Mouse (Mus musculus): ENCODE results near the gene Ccdc9b. TPM values are rescaled to one million over a fixed set of nuclear protein-coding genes. Genes with fewer than 3 reads are reported as not detected.

The Ccdc9b gene
- polyA plus RNA-seq, 1 experiment: 0.80 TPM

DNA sequence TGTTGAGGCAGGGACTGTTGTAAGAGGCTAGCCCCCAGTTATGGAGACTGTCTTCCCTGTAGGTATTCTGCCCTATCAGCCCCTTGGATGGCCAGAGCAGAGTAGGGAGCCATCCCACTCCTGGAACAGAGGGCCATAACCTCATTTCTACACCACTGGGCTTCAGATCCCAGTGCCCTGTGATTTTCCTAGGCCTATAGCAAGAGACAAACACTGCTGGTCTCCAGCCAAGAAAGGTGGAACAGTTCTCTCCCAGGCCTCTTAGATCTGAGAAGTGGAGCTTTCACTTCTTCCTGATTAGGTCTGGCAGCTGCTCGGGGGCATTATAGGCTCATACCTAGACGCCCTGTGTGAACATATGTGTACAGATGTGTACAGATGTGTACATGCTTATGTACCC is 13.8 kb upstream of the Ccdc9b start:
- Histone ChIP-seq H3K36me3 (ENCODE audit: control insufficient read depth, insufficient read depth, low read length) (no peaks in the 10 kb centered on the region), H3K4me3 (ENCODE audit: control insufficient read depth, low read depth, low read length) (no peak overlapping the region), H3K4me1 (ENCODE audit: control insufficient read depth, insufficient read depth, low read length) (peaks cover 12% of the 10 kb centered on the region), H3K27me3 (ENCODE audit: control insufficient read depth, insufficient read depth, low read length) (no peaks in the 10 kb centered on the region), H3K27ac (ENCODE audit: control insufficient read depth, insufficient read depth, low read depth, low read length) (no peak overlapping the region)
- TF ChIP-seq CTCF (IDR thresholded peaks at IDR 0.05; ENCODE audit: control insufficient read depth, insufficient read depth, insufficient replicate concordance, low read depth, low read length): no peak
- no peak for TF ChIP-seq POLR2A (IDR thresholded peaks at IDR 0.05; ENCODE audit: control insufficient read depth, low read depth, low read length)

DNA sequence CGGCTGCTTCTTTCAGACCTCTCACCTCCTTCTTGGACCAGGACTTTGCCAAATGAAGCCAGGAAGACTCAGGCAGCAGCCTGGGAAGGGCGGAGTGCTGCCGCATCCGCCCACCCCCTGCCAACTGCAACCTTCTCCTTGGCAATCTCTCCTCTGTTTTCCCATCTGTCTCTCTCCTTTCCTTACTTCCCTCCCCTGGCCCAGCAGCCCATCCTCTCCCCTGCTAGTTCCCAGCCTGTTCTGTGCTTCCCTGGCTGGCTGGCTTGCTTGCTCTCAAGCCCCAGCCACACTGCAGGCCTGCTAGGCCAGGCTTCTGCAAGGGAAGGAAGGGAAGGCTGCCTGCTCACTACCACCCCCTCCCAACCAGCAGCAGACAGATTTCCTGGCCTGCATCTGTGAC is 13.4 kb upstream of the Ccdc9b start:
- no peak for TF ChIP-seq POLR2A (IDR thresholded peaks at IDR 0.05; ENCODE audit: control insufficient read depth, low read depth, low read length)
- no peak for TF ChIP-seq CTCF (IDR thresholded peaks at IDR 0.05; ENCODE audit: control insufficient read depth, insufficient read depth, insufficient replicate concordance, low read depth, low read length)
- Histone ChIP-seq H3K36me3 (ENCODE audit: control insufficient read depth, insufficient read depth, low read length) (no peaks in the 10 kb centered on the region), H3K4me3 (ENCODE audit: control insufficient read depth, low read depth, low read length) (no peak overlapping the region), H3K27me3 (ENCODE audit: control insufficient read depth, insufficient read depth, low read length) (no peaks in the 10 kb centered on the region), H3K27ac (ENCODE audit: control insufficient read depth, insufficient read depth, low read depth, low read length) (no peak overlapping the region), H3K4me1 (ENCODE audit: control insufficient read depth, insufficient read depth, low read length) (peaks cover 12% of the 10 kb centered on the region)

- H3K36me3 ChIP-seq (ENCODE audit: control insufficient read depth, insufficient read depth, low read length): no peaks in the 10 kb centered on the region
- peaks cover 12% of the 10 kb centered on the region for H3K4me1 ChIP-seq (ENCODE audit: control insufficient read depth, insufficient read depth, low read length)
- H3K27me3 ChIP-seq (ENCODE audit: control insufficient read depth, insufficient read depth, low read length): no peaks in the 10 kb centered on the region
- H3K4me3 ChIP-seq (ENCODE audit: control insufficient read depth, low read depth, low read length): no peak overlapping the region
- TF ChIP-seq CTCF (IDR thresholded peaks at IDR 0.05; ENCODE audit: control insufficient read depth, insufficient read depth, insufficient replicate concordance, low read depth, low read length): no peak
- TF ChIP-seq POLR2A (IDR thresholded peaks at IDR 0.05; ENCODE audit: control insufficient read depth, low read depth, low read length): no peak
- H3K27ac ChIP-seq (ENCODE audit: control insufficient read depth, insufficient read depth, low read depth, low read length): no peak overlapping the region
Observed at GRCm38 (mm10) chr2:118775396-118775795, 12.9 kb upstream of the Ccdc9b start.

GRCm38 (mm10) chr2:118774536-118774935 is 12.1 kb upstream of the Ccdc9b start:
- TF ChIP-seq CTCF (IDR thresholded peaks at IDR 0.05; ENCODE audit: control insufficient read depth, insufficient read depth, insufficient replicate concordance, low read depth, low read length) (no peak), POLR2A (IDR thresholded peaks at IDR 0.05; ENCODE audit: control insufficient read depth, low read depth, low read length) (no peak)
- Histone ChIP-seq H3K4me3 (ENCODE audit: control insufficient read depth, low read depth, low read length) (no peak overlapping the region), H3K36me3 (ENCODE audit: control insufficient read depth, insufficient read depth, low read length) (no peaks in the 10 kb centered on the region), H3K27me3 (ENCODE audit: control insufficient read depth, insufficient read depth, low read length) (no peaks in the 10 kb centered on the region), H3K27ac (ENCODE audit: control insufficient read depth, insufficient read depth, low read depth, low read length) (no peak overlapping the region), H3K4me1 (ENCODE audit: control insufficient read depth, insufficient read depth, low read length) (peaks cover 6% of the 10 kb centered on the region)

- Histone ChIP-seq H3K27me3 (ENCODE audit: control insufficient read depth, insufficient read depth, low read length) (no peaks in the 10 kb centered on the region), H3K36me3 (ENCODE audit: control insufficient read depth, insufficient read depth, low read length) (no peaks in the 10 kb centered on the region), H3K27ac (ENCODE audit: control insufficient read depth, insufficient read depth, low read depth, low read length) (no peak within 1 kb of the TSS), H3K4me1 (ENCODE audit: control insufficient read depth, insufficient read depth, low read length) (no peaks in the 10 kb centered on the region), H3K4me3 (ENCODE audit: control insufficient read depth, low read depth, low read length) (no peak within 1 kb of the TSS)
- no peak for TF ChIP-seq POLR2A (IDR thresholded peaks at IDR 0.05; ENCODE audit: control insufficient read depth, low read depth, low read length)
- TF ChIP-seq CTCF (IDR thresholded peaks at IDR 0.05; ENCODE audit: control insufficient read depth, insufficient read depth, insufficient replicate concordance, low read depth, low read length): no peak
Observed at GRCm38 (mm10) chr2:118772158-118772874, 9.9 kb upstream of the Ccdc9b start, which contains the start of gene Phgr1. Phgr1 (plus strand) TSS chr2:118772769.

DNA sequence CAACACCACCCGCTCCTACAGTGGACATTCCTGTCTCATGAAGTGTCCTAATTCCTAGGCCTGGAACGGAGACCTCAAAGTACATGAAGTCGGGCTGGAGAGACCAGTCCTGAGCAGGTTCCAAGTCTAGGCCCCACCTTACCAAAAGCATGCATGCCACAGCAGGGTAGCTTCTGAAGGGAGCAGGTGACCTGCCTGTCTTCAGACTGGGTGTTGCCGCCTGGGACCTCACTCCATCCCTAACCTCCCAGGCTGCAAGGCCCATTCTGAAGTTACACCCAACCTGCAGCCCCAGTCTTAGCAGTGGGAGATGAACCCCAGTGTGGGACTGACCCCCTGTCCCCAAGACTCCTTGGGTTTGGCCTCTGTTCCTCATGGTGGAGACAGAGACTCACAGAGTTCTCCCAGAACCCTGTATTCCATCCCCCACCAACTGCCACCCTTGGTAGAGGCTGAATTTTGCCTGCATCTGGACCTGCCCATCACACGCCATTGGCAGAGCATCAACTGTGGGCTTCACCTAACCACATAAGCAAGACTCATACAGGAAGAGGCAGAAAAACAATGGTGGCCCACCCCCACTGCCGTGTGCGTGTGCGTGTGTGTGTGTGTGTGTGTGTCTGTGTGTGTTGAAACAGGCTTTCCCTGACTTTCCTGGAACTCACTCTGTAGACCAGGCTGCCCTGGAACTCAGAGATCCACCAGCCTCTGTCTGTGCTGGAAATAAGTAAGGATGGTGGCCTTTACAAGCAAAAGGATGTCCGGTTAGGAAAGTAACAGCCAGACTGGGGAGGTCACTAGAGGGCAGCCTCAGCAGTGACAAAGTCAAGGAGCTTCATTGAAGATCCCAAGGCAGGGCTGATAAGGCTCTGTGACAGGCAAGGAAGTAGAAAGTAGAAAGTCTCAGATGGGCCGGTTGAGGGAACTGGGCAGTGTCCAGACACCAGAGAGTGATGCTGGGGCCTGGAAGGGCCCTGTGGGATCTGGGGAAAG is 3.9 kb upstream of the Ccdc9b start:
- TF ChIP-seq CTCF (IDR thresholded peaks at IDR 0.05; ENCODE audit: control insufficient read depth, insufficient read depth, insufficient replicate concordance, low read depth, low read length): no peak
- no peak for TF ChIP-seq POLR2A (IDR thresholded peaks at IDR 0.05; ENCODE audit: control insufficient read depth, low read depth, low read length)
- Histone ChIP-seq H3K4me3 (ENCODE audit: control insufficient read depth, low read depth, low read length) (no peak overlapping the region; the same call in 1 of the 2 replicates), H3K27ac (ENCODE audit: control insufficient read depth, insufficient read depth, low read depth, low read length) (peak overlapping the region; percentile 64; the same call in 1 of the 2 replicates), H3K36me3 (ENCODE audit: control insufficient read depth, insufficient read depth, low read length) (no peaks in the 10 kb centered on the region), H3K27me3 (ENCODE audit: control insufficient read depth, insufficient read depth, low read length) (no peaks in the 10 kb centered on the region), H3K4me1 (ENCODE audit: control insufficient read depth, insufficient read depth, low read length) (peaks cover 43% of the 10 kb centered on the region)

- Histone ChIP-seq H3K4me1 (ENCODE audit: control insufficient read depth, insufficient read depth, low read length) (peaks cover 43% of the 10 kb centered on the region), H3K4me3 (ENCODE audit: control insufficient read depth, low read depth, low read length) (no peak overlapping the region), H3K27me3 (ENCODE audit: control insufficient read depth, insufficient read depth, low read length) (no peaks in the 10 kb centered on the region), H3K36me3 (ENCODE audit: control insufficient read depth, insufficient read depth, low read length) (no peaks in the 10 kb centered on the region), H3K27ac (ENCODE audit: control insufficient read depth, insufficient read depth, low read depth, low read length) (no peak overlapping the region)
- no peak for TF ChIP-seq POLR2A (IDR thresholded peaks at IDR 0.05; ENCODE audit: control insufficient read depth, low read depth, low read length)
- TF ChIP-seq CTCF (IDR thresholded peaks at IDR 0.05; ENCODE audit: control insufficient read depth, insufficient read depth, insufficient replicate concordance, low read depth, low read length): no peak
Observed at GRCm38 (mm10) chr2:118764875-118765274, 2.4 kb upstream of the Ccdc9b start.

Data from testis, adult 2 months (tissue).